Mouse (Mus musculus) lung, postnatal 25 days (tissue): ENCODE measurements around the gene Stat5a.

Source experiments
- DNase-seq: peaks from one replicate; pipeline ENCODE4 v3.0.0; 2022; ENCODE audit warnings: low spot score

Gene Stat5a

DNA sequence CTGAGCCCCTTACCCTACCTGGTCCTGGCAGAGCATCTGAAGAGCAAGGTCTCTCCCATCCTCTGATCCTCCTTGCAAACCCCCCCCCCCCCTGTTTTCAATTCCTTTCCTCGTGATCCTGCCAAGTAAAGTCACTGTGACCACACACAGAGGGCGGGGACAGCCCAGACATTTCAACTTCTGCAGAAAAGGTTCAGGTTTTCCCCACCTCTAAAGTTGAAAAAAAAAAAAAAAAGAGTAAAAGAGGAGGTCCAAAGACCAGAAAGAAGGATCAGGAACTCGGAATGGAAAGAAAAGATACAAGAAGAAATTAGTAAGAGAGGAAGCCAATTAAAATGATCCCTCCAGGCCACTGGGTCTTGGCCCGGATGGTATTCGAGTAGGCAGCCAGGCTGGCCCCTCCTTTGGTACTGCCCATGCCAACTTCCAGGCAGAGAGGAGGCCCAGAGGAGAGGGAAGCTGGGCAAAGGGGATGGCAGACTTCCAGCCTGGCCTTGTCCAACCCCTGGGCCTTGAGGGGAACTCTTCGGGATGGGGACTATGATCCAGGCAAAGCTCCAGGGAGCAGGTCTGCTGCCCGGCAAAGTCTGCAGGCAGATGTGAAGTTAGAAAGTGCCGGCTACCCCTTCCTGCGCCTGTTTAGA, at the start of gene Stat5a:
Gene Stat5a (plus strand): TSS at position 417 of the 644 bp plus-strand sequence.
- peak; percentile 67 for DNase-seq

DNA sequence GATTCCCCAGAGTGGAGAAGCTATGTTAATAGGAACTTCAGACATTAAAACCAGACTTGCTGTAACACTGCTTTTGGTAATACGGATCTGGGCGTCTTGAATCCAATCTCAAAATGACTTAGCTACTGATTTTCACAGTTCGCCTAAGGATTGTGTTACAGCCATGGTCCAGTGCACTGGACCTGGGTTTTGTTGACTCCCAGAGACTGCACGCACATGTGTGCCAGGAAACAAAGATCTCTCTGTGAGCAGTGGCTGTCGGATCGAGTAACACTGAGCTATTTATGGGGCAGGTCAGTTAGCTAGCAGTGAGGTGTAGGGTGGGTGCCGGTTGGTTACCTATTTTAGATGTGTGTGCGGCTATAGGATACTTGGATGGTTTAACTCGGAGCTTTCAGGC, 48.6 kb upstream of the Stat5a start:
- no peak for DNase-seq

DNA sequence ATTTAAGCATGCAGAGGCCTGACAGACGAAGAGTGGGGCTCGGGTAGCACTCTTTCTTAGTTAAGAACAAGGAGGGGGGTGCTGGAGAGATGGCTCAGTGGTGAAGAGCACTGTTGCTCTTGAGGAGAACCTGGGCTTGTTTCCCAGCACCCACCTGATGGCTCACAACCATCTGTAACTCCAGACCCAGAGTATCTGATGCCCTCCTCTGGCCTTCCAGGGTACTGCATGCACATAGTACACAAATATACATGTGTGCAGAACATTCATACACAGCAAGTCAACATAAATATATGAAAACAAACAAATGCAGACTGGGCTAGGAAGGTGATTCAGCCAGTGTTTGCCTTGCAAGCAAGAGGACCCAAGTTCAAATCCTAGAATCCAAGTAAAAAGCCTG, 48.0 kb upstream of the Stat5a start:
- DNase-seq = no peak

DNA sequence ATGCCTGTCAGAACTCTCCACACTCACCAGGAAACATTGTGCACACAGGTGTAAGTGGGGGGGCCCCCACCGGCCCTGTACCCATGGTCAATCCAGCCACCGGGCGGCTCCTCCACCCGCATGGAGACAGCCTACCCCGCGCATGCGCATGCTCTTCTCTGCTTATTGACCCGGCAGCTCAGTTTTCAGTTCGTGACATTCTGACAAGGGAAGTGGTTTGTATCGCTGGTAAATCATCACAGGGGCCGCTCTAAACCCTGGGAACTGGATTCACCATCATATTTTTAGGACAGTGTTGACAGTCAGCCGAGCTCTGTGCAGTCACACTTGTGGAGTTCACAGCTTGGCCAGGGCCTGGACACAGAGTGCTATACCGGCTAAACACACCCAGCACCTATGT, 44.7 kb upstream of the Stat5a start:
- DNase-seq = peak; percentile 83

DNA sequence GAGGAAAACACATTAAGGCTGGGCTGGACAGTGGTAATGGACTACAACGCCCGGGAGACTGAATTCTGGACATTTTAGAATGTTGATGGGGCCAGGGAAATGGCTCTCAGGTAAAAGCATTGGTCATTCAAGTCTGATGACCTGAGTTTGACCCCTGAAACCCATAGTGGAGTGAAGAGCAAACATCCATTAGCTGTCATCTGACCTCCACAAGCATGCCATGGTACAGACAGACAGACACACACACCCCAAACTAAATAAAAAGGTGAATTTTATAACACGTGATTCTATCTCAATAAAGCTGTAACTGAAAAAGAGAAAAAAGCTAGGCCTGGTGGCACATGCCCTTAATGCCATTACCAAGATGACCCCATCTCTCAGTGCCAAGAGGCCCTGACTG, 42.8 kb upstream of the Stat5a start:
- no peak for DNase-seq

DNA sequence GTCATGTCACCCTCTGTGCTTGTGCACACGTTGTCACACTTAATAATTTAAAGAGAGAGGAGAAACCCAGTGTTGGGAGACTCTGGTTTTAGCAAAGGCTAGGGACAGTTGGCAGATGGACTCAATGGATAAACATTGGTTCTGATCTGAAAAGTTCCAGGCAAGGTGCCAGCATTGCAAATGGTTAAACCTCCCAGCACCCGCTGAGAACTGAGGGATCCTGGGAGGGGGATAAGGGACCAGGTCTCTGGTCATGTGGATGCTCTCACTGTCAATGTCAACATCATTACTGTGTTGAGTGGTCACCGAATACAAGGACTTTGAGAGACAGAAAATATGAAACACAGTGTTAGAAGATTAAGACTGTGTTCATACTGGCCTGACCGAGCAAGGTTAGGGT, 42.4 kb upstream of the Stat5a start:
- DNase-seq = no peak

DNA sequence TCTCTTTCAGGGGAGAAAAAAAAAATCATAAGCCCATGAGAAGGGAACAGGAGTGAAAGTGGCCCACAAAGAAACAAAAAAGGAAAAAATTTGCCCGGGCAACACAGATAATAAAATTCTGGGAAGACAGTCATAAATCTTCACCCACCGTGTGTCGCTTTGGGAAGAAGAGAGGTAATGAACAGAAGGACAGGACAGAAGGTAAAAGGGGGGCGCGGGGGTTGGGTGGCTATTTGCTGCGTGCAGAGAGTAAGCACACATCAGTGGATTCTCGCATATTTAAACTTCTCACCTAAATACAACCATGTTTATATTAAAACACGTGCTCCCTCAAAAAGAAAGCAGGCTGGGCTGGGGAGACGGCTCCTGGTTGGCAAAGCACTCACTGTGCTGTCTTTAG, 41.8 kb upstream of the Stat5a start:
- DNase-seq = no peak

DNA sequence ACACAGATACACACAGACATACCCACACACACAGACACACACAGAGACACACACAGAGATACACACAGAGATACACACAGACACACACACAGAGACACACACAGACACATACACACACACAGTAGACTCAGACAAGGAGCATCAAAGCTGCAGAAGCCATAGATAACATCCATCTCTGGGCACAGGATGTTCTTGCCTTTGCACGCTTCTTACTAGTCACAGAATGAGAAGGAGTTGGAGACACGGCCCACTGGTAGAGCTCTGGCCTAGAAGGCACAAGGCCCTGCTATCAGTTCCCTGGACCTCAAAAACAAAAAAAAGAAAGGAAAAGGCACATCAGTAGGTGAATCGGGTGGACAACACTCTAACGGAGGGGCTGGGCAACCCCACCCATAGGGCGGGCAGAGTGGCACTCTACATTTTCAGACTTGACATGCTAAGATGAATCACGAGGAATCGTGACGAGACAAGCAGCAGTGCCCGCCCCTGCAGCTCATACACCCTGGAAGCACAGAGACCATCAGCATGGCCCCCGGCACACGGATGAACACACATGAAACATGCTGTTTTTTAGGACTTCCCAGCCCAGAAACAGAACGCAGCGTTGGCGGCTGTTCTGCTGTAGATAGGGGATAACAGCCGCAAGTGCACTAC, 40.7 kb upstream of the Stat5a start:
- no peak for DNase-seq

DNA sequence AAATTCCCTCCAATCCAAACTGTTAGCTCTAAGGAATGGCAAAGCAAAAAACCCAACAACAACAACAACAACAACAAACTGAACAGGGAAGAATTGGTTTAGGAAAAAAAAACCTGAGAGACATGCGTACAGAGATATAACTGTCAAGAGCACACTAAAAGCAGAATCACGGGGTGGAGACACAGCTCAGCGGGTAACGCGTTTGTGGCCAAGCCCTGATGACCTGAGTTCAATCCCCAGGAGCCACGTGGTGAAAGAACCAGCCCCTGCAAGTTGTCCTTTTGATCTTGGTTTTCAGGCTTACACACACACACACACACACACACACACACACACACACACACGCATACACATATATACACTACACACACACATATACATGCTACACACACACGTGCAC, 40.1 kb upstream of the Stat5a start:
- no peak for DNase-seq

DNA sequence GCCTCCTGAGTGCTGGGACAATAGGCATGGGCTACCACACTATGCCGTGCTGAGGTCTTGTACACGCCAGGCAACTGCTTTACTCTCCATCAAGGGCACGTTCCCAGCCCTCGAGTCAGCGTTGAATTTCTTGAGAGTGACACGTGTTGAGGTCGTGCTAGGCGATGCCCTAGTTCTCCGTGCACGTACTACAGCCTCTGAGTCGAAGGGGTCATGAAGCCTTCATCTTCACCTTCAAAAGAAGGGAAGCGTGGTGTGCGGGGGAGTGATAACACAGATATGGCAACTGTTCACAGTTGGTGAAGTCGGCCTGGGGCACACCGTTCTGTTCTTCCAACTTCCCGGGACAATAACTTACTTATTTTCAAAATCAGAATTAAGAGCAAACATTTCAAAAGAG, 39.5 kb upstream of the Stat5a start:
- DNase-seq = no peak

DNA sequence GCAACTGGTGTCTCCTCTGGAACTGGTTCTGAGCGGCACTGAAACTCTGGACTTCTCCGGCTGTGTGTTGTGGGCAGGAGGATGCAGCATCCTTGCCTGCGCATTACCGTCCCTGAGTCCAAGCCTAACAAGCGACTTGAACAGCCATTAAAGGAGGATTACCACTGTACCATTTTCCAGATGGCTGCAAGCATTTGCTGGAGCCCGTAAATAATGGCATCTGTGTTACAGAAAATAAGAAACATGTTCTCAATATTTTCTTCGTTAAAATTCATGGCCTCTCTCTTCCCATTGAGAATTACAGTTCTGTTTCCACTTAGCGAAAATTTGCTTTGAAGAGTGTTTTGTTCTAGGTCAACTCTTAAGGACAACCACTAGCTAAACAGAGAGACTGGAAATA, 39.1 kb upstream of the Stat5a start:
- DNase-seq = no peak

DNA sequence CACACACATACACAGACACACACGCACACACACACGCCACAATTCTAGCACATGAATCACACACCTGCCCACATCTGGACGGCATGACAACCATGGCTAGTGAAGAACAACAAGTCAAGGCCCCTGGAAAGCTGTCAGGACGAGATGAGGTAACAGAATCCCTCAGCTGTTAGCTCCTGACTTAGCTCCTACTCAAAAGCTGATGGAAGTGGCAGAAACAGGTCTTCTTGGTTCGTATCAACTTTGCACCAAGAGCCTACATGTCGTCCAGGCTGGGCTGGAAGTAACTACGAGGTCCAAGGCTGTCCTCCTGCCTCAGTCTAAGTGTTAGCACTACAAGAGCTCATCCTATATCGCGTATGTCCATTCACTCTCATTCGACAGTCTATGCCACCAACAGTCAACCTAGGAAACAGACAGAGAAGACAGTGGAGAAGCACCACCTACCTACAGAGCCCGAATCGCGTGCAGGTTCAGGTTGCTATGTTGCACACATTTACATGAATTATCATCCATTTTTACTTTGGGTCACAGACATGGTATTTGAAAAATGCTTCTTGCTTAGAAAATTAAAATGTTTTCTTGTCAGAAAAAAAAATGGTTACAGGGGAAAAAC, 37.4 kb upstream of the Stat5a start:
- no peak for DNase-seq

DNA sequence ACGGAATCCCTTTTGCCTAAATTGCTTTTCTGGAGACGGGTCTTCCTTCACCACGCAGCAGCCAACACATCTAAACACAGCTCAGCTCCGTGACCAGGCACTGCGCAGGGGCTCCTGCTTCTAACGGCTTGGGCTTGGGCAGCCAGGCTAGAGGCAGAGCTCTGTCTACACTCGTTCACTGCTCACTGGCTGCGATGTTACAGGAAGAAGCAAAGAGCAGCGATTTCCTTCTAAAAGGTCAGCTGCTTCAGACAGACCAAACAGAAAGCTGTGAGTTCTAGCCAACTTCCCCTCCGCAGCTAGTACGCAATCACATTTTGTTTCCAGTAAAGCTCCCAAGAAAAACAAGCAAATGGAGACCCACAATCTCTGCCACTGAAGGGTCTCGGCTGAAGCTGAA, 36.8 kb upstream of the Stat5a start:
- DNase-seq = peak; percentile 83

DNA sequence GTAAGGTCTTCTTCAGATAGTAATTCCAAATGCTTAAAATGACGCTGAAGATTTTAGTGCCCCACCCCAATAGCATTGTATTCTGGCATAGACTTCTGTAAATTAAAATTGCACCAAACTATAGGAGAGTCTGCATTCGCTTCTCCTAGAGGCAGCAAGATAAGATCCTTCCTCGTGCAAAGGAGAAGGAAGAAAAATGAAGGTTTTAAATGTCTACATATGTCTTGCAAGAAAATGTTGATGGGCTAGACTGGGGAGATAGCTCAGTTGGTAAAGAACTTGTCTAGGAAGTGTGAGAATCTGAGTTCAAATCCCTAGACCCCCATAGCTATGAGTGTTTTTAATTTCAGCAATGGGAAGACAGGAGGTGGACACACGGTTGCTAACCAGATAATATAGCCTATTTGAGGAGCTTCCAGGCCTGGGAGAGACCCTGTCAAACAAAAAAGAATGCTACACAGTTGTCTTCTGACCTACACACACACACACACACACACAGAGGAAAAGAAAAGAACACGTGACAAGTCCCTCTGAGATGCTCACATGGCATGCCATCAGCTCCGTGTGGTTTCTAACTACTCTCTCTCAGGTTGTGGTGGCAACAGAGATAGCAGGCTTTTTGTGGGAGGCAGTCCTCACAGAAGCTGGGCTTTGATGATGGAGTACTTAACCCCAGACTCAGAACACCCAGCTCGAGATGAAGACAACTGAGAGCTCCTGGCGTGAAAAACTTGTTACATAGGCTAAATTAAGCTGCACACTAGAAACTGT, 35.4 kb upstream of the Stat5a start:
- no peak for DNase-seq

DNA sequence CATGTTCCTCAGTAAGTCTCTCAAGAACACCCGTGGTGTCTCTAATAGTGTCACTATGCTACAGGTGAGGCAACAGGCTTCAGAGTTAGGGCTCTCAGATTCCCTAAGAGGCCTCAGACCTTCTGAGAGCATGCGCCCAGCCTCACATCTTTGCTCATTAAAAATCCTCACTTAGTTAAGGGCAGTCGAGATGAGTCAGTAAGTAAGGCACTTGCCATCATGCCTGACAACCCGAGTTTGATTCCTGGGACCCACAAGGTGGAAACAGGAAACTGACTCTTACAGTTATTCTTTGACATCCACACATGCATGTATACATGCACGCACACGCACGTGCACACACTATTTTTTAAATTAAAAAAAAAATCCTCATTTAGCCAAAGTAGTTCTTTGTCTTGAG, 34.7 kb upstream of the Stat5a start:
- no peak for DNase-seq

DNA sequence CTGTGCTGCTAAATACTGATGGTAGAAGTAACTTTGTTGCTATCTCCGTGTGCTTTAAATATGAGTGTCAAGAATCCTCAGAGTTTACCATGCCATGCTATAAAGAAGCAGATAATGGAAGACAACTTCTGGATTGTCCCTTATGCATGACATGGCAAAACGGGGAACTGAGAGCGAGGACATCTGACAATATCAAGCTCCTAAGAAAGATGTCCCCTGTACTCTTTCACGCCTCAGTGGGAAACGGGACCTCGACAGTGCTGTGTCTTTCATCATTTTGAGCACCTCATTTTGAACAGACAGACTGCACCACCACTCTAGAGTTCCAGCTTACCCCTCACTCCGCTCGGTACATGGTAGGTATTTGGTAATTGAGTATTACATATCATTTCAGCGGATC, 33.7 kb upstream of the Stat5a start:
- DNase-seq = no peak

DNA sequence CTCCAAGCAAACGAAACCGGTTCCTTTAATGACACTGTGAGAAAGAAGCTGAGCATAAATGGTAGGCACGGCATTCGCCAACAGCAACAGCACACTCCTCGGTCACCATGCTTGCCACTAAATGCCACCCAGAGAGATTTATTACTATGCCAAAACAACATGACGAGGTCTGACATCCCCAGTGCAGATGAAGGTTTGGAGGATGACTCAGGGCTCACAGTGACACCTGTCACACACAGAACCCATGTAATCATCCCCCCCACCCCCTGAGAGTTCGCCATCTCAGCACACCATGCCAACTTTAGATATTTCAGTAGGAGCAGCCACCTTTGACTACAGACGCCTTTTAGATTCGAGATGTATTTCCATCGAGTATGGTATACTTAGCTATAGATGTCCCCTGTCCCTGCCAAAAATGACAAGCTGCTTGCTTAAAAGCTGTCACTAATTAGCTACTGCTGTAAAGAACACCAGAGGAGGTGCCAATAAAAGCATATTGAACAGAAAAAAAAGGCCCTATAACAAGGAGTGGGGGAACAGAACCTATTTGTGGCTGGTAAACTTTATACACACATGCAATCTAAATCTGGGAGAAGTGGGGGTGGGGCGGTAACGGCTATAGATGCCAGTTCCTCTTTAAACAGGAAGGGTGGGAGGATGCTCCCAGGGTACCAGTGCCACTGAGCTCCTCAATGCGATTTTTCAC, 32.8 kb upstream of the Stat5a start:
- DNase-seq = peak; percentile 57

DNA sequence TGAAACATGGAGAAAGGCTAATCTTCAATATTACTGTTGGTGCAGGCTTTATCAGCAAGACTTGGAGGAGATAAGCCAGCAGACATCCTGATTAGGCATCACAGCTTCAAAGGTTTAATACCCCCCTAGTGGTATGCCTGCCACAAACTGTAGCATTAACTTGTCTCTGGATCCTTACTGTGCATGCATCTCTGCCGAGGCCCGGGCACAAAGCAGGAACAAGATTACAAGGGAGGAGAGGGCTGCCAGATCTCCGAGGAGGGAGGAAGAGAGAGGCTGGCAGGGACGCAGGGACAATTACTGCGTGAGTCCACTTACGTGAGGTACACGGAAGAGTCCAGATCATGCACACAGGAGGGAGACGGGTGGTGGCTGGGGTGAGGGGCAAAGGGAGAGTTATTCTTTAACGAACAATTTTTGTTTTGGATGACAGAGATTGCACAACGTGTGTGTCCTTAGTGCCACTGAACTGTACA, 30.4 kb upstream of the Stat5a start:
- DNase-seq = no peak

DNA sequence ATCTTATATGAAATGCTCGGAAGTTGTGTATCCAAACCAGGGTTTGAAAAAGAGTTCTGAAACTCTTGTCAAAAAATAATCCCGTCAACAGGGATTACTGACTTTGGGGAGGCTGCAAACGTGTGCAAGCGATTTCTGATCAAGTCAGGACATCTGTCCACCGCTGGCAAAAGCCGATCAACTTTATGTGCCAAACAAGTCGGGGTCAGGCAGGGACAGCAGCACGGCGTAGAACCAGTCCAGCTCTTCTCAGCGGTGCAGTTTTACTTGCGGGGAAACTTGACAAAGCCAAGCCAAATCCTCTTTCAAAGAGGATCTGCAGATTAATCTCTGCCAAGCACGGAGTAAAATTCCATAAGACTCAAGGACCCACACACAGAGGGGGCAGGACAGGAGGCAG, 29.5 kb upstream of the Stat5a start:
- no peak for DNase-seq

DNA sequence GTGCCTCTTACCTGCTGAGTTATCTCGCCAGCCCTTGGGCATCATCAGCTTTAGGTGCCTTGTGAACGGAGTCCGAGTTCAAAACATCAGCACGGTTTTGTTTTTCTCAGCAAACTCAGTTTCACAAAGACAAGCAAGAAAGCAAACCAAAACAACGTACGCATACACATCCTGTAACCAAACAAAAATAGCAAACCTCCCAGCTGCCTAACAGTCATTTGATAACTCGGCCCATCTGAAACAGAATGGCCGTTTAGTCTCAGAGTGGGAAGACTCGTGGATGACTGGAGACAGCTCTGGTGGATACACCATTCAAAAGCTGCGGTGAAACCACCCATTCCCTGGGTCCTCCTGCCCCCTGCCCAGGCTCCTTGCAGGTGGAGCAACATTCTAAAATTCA, 27.8 kb upstream of the Stat5a start:
- no peak for DNase-seq

DNA sequence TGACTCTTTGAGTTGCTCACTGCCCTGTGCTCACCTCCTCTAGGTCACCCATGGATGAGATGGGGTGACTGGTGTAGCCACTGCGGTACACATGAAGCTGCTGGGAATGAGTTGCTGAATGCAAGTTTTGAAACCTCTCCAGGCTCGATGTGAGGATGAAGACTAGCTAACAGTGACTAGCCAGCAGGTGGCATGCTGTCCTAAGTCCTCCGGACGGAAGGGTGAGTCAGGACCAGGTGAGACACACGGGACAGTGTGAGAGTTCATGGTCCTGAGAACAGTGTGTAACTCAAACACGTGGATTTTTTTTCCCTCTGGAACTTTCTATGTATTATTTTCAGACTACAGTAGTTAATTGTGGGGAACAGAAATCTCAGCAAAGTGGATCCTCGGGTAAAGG, 25.7 kb upstream of the Stat5a start:
- DNase-seq = no peak
